Mouse (Mus musculus) layer of hippocampus, adult 2 months (tissue): ENCODE data around the gene Zan. TPM values are rescaled to one million over a fixed set of nuclear protein-coding genes. Genes with fewer than 3 reads are reported as not detected.

Experiments
- DNase-seq, 2 experiments: peaks; one replicate each; pipeline ENCODE4 v3.0.0; 2022; ENCODE audit warnings: low spot score in 2 of 2
- H3K27ac ChIP-seq: fragments of 200-600 bp; 2 replicates; pipeline ENCODE4 v1.8.1; 2022
- H3K4me3 ChIP-seq: fragments of 200-600 bp; 2 replicates; pipeline ENCODE4 v1.8.1; 2022; ENCODE audit warnings: mild to moderate bottlenecking
- CTCF ChIP-seq: fragments of 200-600 bp; conservative IDR thresholded peaks from 2 replicates; pipeline ENCODE4 v1.8.1; 2022; ENCODE audit warnings: antibody characterized with exemption, mild to moderate bottlenecking, moderate library complexity
- total RNA-seq, 2 experiments: library from RNA; stranded (reverse); gene quantifications; 2 replicates each; pipeline ENCODE4 v1.2.3; 2021

Gene Zan
- total RNA-seq, 2 experiments from 2014 or later, result 0.36 to 0.49 TPM

DNA sequence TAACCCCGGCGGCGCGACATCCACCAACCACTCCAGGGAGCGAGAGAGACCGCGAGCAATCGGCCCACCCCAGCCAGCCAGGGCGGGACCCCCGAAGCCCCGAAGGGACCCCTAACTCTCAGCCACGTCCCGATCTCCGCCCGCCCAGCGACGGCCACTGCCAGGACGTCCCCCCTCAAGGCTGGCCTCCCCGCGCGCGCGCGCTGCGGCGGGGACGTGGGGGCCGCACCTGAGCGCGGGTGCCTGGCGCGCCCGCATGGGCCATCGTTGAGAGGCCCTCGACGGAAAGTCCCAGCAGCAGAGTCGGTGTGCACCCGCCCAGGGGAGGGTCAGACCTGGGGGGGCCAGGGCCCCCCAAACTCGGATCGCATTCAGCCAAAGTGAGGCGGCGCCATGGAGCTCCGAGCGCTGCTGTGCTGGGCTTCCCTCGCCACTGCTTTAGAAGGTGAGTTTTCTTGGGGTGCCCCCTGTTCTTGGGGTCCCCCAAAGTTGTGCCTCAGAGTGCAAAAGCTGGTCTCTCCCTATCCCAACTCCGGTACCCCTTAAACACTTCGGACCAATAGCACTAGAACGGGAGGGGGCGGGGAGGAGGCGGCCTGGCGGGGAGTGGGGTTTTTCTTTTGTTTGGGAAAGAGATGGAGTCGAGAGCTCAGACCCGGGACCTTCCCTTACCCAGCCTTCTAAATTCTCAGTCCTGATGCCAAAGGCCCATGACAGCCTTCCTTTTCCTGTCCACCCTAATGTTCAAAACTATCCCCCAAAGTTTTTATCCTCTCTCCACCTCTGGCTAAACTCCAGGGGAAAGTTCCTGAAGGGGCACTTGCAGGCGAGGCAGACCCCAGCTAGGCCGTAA, 126.4 kb downstream of the Zan start:
- H3K4me3 ChIP-seq, result peak overlapping the region; percentile 64
- no peak for DNase-seq
- H3K27ac ChIP-seq, result peak overlapping the region; percentile 76
- TF ChIP-seq CTCF, result no peak

DNA sequence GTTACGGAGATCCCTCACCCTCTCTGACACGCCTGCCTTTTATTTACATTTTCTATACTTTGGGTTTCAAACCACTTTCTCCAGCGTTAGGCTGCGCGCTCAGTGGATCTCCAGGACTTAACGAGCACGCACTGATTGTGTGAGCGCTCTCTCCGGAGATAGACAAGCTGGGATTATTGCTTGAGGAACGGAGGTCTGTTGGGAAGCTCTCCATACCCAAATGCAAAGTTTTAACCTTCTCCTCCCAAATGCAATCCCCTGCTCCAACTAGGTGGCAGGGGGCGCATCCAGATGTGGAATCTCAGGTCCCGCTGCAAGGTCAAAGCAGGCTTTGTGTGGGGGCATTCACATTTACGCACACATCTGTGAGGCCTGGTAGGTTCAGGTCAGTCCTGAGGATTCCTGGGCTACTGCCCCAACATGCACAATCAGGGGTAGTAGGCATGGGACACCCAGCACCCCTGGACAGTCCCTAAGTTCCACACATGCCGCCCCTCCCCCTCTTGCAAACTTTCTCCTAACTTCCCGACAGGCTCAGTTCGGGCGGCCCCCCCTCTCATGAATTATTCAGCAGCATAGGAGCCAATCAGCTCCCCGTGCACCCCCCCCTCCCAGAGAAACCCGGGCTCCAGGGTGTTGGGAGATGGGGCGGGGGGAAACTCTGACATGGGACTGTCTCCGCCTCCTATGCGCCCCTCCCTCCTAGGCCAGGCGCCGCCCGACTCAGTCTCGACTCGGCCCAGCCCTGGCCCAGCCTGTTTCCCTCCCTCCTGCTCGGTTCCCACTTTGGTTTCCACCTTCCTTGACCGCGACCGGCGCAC, 127.3 kb downstream of the Zan start, which contains the start of gene Ephb4:
Ephb4 (plus strand) TSS at position 726 of the 821 bp plus-strand sequence.
- Histone ChIP-seq H3K4me3 (peak within 1 kb of the TSS; percentile 64), H3K27ac (peak within 1 kb of the TSS; percentile 76)
- DNase-seq, result peak; percentile 53 to 67
- 0 out of 2 replicates have a peak, but pooled peaks have one; percentile 19 for TF ChIP-seq CTCF

DNA sequence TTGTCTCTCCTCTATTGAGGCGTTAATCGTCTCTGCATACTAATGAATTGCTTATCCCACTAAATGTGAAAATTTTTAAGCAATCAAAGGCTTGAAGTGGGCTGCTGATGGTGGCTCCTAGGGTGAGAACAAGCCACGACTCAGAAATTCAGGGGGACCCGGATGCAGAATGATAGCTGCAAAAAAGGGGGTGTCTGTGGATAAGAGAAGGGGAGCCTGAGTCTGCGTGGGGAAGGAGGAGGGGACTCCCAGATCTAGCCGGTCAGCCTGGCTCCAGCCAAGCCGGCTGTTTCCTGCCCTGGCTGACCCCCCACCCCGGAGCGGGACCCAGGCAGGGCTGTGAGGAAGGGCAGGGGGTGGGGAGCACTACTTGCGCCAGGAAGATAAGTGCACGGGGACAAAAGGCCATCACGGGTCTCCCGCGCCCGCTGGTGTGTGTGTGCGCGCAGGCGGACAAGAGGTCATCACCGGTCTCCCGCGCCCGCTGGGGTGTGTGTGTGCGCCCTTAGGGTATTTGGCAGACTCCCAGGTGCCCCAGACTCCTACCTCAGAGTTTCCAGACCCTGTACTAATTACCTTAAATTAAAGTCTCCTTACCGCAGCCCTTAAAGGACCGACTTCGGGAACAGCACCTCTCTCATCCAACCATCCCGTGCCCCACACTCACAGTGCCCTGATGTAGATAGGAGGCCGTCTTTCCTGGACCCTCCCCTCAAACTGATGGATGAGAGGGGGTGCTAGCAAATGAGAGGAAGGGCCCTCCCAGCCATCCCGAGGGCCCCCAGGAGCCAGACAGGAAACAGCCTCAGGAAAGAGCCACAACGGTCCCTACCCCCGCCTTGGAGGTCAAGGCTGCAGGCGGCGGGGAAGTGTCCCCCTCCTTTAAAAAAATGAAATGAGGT, 128.1 kb downstream of the Zan start:
- no peak for TF ChIP-seq CTCF
- H3K27ac ChIP-seq, result peak overlapping the region; percentile 65; the same call in 1 of the 2 replicates
- DNase-seq, result no peak
- peak overlapping the region; percentile 64 for H3K4me3 ChIP-seq

DNA sequence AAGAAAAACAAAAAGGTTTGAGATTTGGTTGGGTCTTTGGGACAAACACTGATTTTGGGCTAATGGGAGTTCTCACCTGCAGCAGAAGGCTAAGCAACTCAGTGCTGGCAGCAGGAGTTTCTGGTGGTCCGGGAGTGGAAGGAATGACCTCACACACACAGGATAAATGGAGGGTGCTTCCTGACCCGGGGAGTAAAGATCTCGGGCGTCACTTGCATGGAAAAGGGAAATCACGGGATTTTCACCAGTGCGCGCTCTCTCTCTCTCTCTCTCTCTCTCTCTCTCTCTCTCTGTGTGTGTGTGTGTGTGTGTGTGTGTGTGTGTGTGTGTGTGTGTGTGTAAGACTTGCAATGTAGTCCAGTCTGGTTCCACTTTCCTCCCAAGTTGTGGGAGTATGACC, 129.0 kb downstream of the Zan start:
- Histone ChIP-seq H3K27ac (no peak overlapping the region), H3K4me3 (no peak overlapping the region)
- no peak for DNase-seq
- TF ChIP-seq CTCF, result no peak

DNA sequence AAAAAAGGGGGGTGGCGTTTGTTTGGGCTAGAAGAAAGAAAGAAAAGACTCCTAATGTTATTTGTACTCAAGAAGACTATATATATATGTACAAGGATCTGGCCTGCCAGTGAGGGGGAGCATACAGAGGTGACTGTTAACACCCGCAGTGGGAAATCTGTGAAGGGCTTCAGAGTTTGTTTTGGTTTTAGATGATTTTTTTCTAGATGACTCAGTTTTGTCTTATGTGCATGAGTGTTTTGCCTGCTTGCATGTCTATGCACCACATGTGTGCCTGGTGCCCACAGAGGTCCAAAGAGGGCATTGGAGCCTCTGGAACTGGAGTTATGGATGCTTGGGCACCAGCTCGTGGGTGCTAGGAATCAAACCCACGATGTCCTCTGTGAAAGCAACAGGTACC, 129.9 kb downstream of the Zan start:
- DNase-seq, result no peak
- no peak overlapping the region for H3K4me3 ChIP-seq

DNA sequence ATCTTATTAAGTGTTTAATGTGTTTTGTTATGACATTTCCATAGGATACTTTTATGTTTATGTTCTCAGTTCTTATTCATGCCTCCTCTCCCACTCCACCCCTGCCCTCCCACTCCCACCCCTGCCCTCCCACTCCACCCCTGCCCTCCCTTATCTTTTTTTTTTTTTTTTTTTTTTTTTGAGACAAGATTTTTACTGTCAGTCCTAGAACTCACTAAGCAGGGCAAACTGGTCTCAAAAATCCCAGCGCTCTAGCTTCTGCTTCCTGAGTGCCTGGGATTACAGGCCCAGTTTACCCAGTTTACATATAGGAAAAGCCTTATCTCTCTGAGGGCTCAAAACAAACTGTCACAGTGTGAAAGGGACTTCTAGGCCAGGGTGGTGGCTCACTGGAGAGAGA, 130.5 kb downstream of the Zan start:
- TF ChIP-seq CTCF, result no peak
- DNase-seq, result no peak
- no peak overlapping the region for H3K4me3 ChIP-seq
- H3K27ac ChIP-seq, result no peak overlapping the region

More for the DNA sequence above, 129.9 kb downstream of the Zan start:
- H3K27ac ChIP-seq, result no peak overlapping the region
- no peak for TF ChIP-seq CTCF

DNA sequence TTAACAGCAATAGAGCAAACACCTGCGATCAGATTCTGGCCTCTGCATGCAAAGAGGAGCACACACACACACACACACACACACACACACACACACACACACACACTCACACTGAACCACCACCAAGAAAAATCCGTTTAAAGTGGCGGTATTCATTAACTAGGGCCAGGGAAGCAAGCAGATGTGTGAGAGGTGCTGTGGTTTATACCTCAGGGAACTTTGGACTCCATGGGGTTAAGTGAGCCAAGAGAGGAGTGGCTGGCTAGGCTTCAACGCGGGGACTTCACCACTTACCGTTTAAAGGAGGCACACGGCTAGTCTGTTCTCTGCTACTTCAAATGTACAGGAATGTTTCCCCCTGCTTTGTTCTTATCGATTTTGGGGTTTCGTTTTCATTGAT, 131.0 kb downstream of the Zan start:
- H3K27ac ChIP-seq, result no peak overlapping the region
- no peak for DNase-seq
- no peak for TF ChIP-seq CTCF
- no peak overlapping the region for H3K4me3 ChIP-seq

DNA sequence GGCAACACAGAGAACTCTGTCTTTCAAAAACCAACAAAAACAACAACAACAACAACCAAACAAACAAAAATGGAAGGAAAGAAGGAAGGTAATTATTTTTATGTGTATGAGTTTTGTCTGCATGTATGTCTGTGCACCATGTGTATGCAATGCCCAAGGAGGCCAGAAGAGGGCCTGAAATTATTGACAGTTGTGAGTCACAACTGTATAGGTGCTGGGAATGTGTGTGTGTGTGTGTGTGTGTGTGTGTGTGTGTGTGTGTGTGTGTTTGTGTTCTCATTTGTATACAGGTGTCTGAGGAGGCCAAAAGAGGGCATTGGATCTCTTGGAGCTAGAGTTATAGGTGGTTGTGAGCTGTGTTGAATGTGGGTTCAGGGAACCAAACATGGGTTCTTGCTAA, 133.0 kb downstream of the Zan start:
- Histone ChIP-seq H3K4me3 (no peak overlapping the region), H3K27ac (no peak overlapping the region)
- 0 out of 2 replicates have a peak, but pooled peaks have one; percentile 6 for TF ChIP-seq CTCF
- no peak for DNase-seq

DNA sequence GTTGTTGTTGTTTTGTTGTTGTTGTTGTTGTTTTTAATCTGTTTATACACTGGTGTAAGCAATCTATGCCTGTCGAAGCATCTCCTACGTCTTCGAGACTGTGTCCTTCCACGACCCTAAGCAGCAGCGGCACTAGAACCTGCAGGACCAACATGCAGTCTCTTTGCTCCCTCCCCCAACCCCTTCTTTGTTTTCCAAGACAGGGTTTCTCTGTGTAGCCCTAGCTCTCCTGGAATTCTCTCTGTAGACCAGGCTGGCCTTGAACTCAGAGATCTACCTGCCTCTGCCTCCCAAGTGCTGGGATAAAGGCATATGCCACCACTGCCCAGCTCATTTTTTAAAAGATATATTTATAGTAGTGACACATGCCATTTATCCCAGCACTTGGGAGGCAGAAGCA, 133.5 kb downstream of the Zan start:
- TF ChIP-seq CTCF, result no peak
- Histone ChIP-seq H3K27ac (no peak overlapping the region), H3K4me3 (no peak overlapping the region)
- no peak for DNase-seq

DNA sequence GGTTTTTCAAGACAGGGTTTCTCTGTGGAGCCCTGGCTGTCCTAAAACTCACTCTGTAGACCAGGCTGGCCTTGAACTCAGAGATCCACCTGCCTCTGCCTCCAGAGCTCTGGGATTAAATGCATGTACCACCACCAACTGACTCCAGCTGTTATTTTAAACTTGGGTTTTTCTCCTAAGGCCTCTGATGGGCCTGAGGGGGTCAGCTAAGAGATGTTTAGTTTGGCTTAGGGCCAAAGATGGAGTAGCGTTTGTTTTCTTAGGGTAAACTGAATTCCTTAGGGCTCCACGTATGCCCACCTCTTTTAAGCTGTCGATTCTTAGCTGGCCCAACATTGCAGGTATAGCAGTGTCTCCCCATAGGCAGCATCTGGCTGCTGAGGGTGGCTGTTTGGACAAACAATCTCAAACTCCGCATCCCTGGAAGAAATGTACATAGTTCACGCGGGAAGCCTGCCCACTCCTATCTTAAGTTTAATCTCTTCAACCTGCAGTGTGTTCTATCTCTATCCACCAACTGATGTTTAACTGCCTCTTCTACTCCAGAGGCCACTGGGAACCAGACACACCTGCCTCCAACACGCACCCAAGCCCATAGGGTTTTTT, 134.4 kb downstream of the Zan start:
- no peak for TF ChIP-seq CTCF
- Histone ChIP-seq H3K27ac (no peak overlapping the region), H3K4me3 (no peak overlapping the region)
- DNase-seq, result no peak

DNA sequence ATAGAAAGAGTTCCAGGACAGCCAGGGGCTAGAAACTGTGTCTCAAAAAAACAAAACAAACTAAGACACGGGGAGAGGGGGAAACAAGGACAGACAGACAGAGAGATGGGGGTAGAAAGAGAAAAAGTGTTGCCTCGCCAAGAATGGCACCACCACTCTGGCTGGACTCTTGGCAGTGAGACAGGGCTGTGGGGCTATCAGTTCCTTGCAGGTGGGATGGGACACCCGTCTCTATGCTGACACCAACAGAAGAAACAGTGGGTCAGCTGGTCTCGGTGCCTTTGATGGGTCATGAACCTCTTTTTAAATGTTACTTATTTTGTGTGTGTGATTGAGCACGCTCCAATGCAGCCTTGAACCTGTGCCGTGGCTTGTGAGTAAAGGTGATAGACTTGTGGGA, 136.6 kb downstream of the Zan start:
- Histone ChIP-seq H3K27ac (peak overlapping the region; percentile 81; the same call in 1 of the 2 replicates), H3K4me3 (no peak overlapping the region; the same call in 1 of the 2 replicates)
- TF ChIP-seq CTCF, result no peak
- DNase-seq, result no peak
